Mouse (Mus musculus): ENCODE data around the gene Eps8l3. TPM values are rescaled to one million over a fixed set of nuclear protein-coding genes. Genes with fewer than 3 reads are reported as not detected.
A peak's percentile ranks its signal among the peaks of the same experiment; 100 is the strongest.

Gene Eps8l3
- 0.72 TPM in 2 replicates for polyA plus RNA-seq (2012; rRNA removed)

DNA sequence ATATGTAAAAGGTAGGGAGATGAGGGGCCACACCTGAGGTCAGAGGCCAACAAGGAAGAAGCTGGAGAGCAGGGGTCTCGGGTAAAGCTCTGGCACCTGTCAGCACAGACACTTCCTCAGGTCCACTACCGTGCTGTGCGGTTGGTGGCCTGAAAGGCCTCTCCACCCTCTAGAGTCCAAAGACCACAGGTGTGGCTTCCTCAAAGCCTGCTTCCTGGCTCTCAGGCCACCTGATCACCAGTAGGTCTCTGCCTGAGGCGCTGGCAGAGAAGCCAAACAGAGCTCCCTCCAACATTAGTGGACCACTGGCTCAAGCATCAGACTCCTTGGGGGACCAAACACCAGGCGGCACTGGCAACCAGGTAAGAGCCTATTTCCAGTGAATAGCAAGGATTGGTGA lies at the start of gene Eps8l3:
TSS of gene Eps8l3 (plus strand) at position 225 of the 400 bp plus-strand sequence.
- no peak for DNase-seq
- H3K4me1 ChIP-seq (ENCODE audit: control insufficient read depth, insufficient read depth, low read length) = peaks cover 5% of the 10 kb centered on the region; the same call in 1 of the 2 replicates
- TF ChIP-seq POLR2A (IDR thresholded peaks at IDR 0.05; ENCODE audit: low read depth, low read length) = no peak
- TF ChIP-seq CTCF (conservative IDR thresholded peaks at IDR 0.05; ENCODE audit: insufficient read depth, insufficient read length, low read depth, low read length) = no peak
- H3K27ac ChIP-seq (ENCODE audit: insufficient read depth, low read depth, low read length) = no peak within 1 kb of the TSS
- no peaks in the 10 kb centered on the region for H3K27me3 ChIP-seq (replicated peaks; ENCODE audit: control insufficient read depth, insufficient read depth, low read length)
- WGBS = 74% methylated on average over 5 of the region's 5 CpGs
- H3K36me3 ChIP-seq (ENCODE audit: control insufficient read depth, insufficient read depth, low read length) = no peaks in the 10 kb centered on the region
- no peak within 1 kb of the TSS for H3K4me3 ChIP-seq (ENCODE audit: insufficient read depth, low read depth, low read length)

GRCm38 (mm10) chr3:107827873-107828405 lies 49.1 kb upstream of the Eps8l3 start:
- Histone ChIP-seq H3K36me3 (ENCODE audit: control insufficient read depth, insufficient read depth, low read length) (no peaks in the 10 kb centered on the region), H3K27ac (ENCODE audit: insufficient read depth, low read depth, low read length) (no peak overlapping the region), H3K4me1 (ENCODE audit: control insufficient read depth, insufficient read depth, low read length) (no peaks in the 10 kb centered on the region), H3K27me3 (replicated peaks; ENCODE audit: control insufficient read depth, insufficient read depth, low read length) (no peaks in the 10 kb centered on the region), H3K4me3 (ENCODE audit: insufficient read depth, low read depth, low read length) (no peak overlapping the region)
- TF ChIP-seq CTCF (conservative IDR thresholded peaks at IDR 0.05; ENCODE audit: insufficient read depth, insufficient read length, low read depth, low read length) (no peak), POLR2A (IDR thresholded peaks at IDR 0.05; ENCODE audit: low read depth, low read length) (no peak)
- 88% methylated on average over 10 of the region's 10 CpGs for WGBS
- DNase-seq = no peak

DNA sequence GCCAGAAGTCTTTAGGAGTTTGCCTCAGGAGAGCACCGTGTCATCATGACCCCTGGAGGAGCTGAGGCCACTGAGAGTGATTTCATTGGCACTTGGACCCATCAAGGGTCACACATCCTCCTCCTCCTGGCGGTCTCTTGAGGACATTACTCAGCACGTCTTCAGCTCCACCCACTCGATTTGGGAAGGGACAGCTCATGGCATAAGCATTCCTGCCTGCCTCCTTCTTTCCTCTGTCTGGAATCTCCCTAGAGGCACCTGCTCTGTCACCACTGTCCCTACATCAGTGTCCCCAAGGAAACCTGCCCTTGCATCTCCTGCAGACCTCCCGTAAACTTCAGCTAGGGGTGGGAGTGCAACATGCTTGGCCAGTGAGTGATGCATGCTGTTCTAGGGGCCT lies 48.5 kb upstream of the Eps8l3 start:
- H3K27ac ChIP-seq (ENCODE audit: insufficient read depth, low read depth, low read length) = no peak overlapping the region
- H3K36me3 ChIP-seq (ENCODE audit: control insufficient read depth, insufficient read depth, low read length) = no peaks in the 10 kb centered on the region
- no peaks in the 10 kb centered on the region for H3K27me3 ChIP-seq (replicated peaks; ENCODE audit: control insufficient read depth, insufficient read depth, low read length)
- TF ChIP-seq POLR2A (IDR thresholded peaks at IDR 0.05; ENCODE audit: low read depth, low read length) = no peak
- TF ChIP-seq CTCF (conservative IDR thresholded peaks at IDR 0.05; ENCODE audit: insufficient read depth, insufficient read length, low read depth, low read length) = 0 out of 2 replicates have a peak, but pooled peaks have one; percentile 4
- DNase-seq = no peak
- H3K4me3 ChIP-seq (ENCODE audit: insufficient read depth, low read depth, low read length) = no peak overlapping the region
- H3K4me1 ChIP-seq (ENCODE audit: control insufficient read depth, insufficient read depth, low read length) = no peaks in the 10 kb centered on the region
- WGBS = 42% methylated on average over 5 of the region's 5 CpGs

DNA sequence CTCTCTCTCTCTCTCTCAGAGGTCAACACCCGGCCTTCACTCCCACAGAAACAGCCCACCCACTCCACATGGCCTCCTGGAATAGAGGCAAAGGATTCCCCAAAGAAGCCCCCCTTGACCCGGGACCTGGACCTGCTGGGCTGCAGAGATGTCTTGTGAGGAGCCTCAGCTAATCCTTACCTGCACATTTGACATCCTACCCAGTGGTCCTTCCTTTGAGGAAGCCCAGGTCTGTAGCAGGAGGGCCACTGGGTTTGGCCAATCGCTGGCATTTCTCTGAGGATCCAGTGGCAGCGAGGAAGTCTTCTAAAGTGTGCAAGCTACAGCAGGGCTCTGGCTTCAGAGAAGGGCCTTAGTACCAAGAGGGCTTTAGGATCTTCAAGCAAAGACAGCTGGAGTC lies 48.0 kb upstream of the Eps8l3 start:
- no peak for TF ChIP-seq POLR2A (IDR thresholded peaks at IDR 0.05; ENCODE audit: low read depth, low read length)
- TF ChIP-seq CTCF (conservative IDR thresholded peaks at IDR 0.05; ENCODE audit: insufficient read depth, insufficient read length, low read depth, low read length) = no peak
- Histone ChIP-seq H3K4me1 (ENCODE audit: control insufficient read depth, insufficient read depth, low read length) (no peaks in the 10 kb centered on the region), H3K4me3 (ENCODE audit: insufficient read depth, low read depth, low read length) (no peak overlapping the region), H3K27me3 (replicated peaks; ENCODE audit: control insufficient read depth, insufficient read depth, low read length) (no peaks in the 10 kb centered on the region), H3K27ac (ENCODE audit: insufficient read depth, low read depth, low read length) (no peak overlapping the region), H3K36me3 (ENCODE audit: control insufficient read depth, insufficient read depth, low read length) (no peaks in the 10 kb centered on the region)
- DNase-seq = no peak
- 77% methylated on average over 4 of the region's 4 CpGs for WGBS

GRCm38 (mm10) chr3:107829625-107830024 lies 47.4 kb upstream of the Eps8l3 start:
- H3K4me3 ChIP-seq (ENCODE audit: insufficient read depth, low read depth, low read length) = no peak overlapping the region
- 74% methylated on average over 14 of the region's 14 CpGs for WGBS
- TF ChIP-seq CTCF (conservative IDR thresholded peaks at IDR 0.05; ENCODE audit: insufficient read depth, insufficient read length, low read depth, low read length) = no peak
- no peak for DNase-seq
- H3K27ac ChIP-seq (ENCODE audit: insufficient read depth, low read depth, low read length) = no peak overlapping the region
- H3K27me3 ChIP-seq (replicated peaks; ENCODE audit: control insufficient read depth, insufficient read depth, low read length) = no peaks in the 10 kb centered on the region
- H3K4me1 ChIP-seq (ENCODE audit: control insufficient read depth, insufficient read depth, low read length) = no peaks in the 10 kb centered on the region
- H3K36me3 ChIP-seq (ENCODE audit: control insufficient read depth, insufficient read depth, low read length) = no peaks in the 10 kb centered on the region

DNA sequence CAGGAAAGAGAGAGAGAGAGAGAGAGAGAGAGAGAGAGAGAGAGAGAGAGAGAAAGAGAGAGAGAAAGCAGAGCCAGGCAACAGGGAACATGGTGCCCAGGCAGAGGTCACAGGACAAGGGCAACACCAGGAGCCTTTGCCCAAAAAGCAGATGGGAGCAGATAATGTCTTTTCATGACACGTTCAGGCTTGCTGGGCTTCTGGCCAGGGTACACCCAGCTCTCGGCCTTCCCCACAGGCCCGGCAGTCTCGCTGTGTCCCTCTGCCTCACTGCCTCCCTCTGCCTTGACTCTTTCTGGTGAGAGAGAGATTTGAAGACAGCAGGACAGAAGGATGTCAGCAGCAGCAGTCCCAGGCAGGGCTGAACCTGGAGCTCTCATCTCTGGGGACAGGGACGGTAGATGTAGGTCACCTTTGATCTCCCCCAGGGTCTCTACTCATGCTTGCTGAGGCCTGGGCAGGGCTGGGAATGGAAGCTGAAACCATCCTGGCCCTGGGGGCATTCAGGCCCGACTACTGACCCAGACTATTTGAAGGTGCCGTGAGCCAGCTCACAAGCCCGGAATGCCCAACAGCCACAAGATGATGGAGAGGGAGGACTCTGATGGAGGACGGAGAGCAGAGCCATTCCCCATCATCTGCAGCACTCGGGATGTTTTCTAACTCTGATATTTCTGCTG lies 45.0 kb upstream of the Eps8l3 start:
- H3K27ac ChIP-seq (ENCODE audit: insufficient read depth, low read depth, low read length) = no peak overlapping the region
- H3K4me3 ChIP-seq (ENCODE audit: insufficient read depth, low read depth, low read length) = no peak overlapping the region
- no peaks in the 10 kb centered on the region for H3K36me3 ChIP-seq (ENCODE audit: control insufficient read depth, insufficient read depth, low read length)
- TF ChIP-seq POLR2A (IDR thresholded peaks at IDR 0.05; ENCODE audit: low read depth, low read length) = no peak
- TF ChIP-seq CTCF (conservative IDR thresholded peaks at IDR 0.05; ENCODE audit: insufficient read depth, insufficient read length, low read depth, low read length) = no peak
- WGBS = 75% methylated on average over 10 of the region's 10 CpGs
- H3K27me3 ChIP-seq (replicated peaks; ENCODE audit: control insufficient read depth, insufficient read depth, low read length) = no peaks in the 10 kb centered on the region
- H3K4me1 ChIP-seq (ENCODE audit: control insufficient read depth, insufficient read depth, low read length) = no peaks in the 10 kb centered on the region
- no peak for DNase-seq

DNA sequence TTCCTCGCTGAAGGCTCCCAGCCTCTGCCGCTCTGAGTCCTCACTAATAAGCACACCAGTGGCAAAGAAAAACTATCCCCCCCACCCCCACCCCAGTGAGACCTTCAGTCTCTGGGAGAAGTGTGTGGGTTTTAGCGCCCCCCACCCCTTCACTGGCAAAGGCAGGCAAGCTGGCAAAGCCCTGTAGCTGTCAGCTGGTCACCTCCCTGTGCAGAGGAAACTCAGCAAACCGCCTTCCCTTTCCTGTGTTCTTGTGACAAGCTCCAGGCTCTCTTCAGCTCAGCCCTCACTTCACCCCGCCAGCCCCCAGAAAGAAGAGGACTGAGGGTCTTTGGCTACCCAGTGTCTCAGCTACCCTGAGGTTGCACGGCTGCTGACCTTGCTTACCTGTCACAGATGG lies 44.4 kb upstream of the Eps8l3 start:
- DNase-seq = no peak

More for the DNA sequence above, 44.4 kb upstream of the Eps8l3 start:
- no peaks in the 10 kb centered on the region for H3K27me3 ChIP-seq (replicated peaks; ENCODE audit: control insufficient read depth, insufficient read depth, low read length)
- H3K27ac ChIP-seq (ENCODE audit: insufficient read depth, low read depth, low read length) = no peak overlapping the region
- H3K36me3 ChIP-seq (ENCODE audit: control insufficient read depth, insufficient read depth, low read length) = no peaks in the 10 kb centered on the region
- TF ChIP-seq CTCF (conservative IDR thresholded peaks at IDR 0.05; ENCODE audit: insufficient read depth, insufficient read length, low read depth, low read length) (no peak), POLR2A (IDR thresholded peaks at IDR 0.05; ENCODE audit: low read depth, low read length) (no peak)
- H3K4me1 ChIP-seq (ENCODE audit: control insufficient read depth, insufficient read depth, low read length) = no peaks in the 10 kb centered on the region
- WGBS = 73% methylated on average over 6 of the region's 6 CpGs
- H3K4me3 ChIP-seq (ENCODE audit: insufficient read depth, low read depth, low read length) = no peak overlapping the region
